Mouse (Mus musculus) spleen, postnatal 4 days (tissue): ENCODE results near the gene Cdca5.
A peak's percentile ranks its signal among the peaks of the same experiment; 100 is the strongest.

ENCODE experiments used
- DNase-seq, 2 experiments: peaks; one replicate each; pipeline ENCODE4 v3.0.0; 2022; ENCODE audit warnings: low spot score in 2 of 2

Gene Cdca5

DNA sequence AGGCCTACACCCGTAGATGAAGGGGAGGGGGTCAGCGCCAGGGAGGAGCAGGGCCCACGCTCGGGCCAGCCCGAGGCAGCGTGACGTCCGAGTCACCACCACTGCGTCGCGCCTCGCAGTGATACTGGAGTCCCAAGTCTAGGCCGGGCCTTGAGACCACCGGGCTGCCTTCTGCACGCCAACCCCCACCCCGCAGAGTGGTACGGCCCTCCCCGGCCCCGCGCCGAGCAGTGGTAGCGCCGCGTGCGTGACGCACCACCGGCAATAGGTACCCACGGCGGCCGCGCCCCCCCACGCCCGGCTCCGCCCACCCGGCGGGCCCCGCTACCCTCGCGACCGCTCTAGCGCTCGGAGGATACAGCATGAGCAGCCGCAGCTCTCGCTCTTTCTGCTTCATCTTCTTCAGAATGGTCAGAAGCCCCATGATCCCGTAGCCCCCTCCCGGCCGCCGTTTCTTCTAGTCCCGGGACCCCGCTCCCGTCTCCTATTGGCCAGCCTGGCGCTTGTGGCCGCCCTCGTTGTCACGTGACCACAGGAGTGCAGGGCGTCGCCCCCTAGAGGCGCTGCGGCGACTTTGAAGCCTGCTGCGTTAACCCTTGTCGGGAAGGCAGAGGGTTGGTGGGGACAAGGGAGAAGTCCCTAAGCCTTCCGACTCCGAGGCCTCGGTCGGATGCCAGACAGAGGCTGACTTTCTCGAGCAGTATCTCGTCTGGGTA lies 56.1 kb downstream of the Cdca5 start, which contains the start of gene Batf2:
TSS of gene Batf2 (plus strand) at position 306 of the 716 bp plus-strand sequence.
- peak; percentile 92 to 96 for DNase-seq

DNA sequence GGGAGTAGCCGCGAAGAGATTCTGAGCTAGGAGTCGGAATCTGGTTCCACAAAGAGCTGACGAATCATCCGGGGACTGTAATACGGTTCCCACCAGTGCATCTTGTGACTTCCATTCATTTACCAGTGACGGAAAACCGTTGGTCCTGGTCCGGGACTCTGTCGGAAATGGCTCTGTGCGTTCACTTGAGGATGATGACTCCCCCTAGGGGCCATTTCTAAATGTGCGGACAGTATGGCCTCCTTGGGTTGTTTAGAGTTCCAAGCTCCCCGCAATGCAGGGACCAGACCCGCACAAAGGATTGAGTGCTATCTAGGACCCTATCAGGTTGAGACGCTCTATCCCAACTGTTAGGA lies 56.6 kb downstream of the Cdca5 start, which contains the start of gene Arl2:
TSS of gene Arl2 (minus strand) at position 155 of the 356 bp plus-strand sequence.
- DNase-seq: peak; percentile 86 to 88
